Mouse (Mus musculus): ENCODE results near the gene St3gal5.

St3gal5 gene

DNA sequence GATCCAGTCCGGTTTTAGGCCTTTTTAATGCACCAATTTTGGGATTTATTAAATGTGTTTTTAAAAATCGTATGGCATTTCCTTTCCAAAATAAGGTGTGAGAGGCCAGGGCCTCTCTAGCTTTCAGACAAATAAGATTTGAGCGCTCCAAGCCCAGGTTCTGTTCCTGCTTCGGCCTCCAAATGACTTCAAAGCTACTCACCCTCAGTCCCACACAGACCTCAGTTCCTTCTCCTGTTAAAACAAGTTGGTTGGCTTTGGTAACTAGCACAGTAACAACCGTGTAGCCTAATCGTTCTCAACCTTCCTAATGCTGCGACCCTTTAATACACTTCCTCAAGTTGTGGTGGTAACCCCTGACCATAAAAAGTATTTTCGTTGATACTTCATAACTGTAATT lies 723 bp upstream of the St3gal5 start:
- no peak for DNase-seq (ENCODE audit: extremely low spot score, low read depth, low spot score)

DNA sequence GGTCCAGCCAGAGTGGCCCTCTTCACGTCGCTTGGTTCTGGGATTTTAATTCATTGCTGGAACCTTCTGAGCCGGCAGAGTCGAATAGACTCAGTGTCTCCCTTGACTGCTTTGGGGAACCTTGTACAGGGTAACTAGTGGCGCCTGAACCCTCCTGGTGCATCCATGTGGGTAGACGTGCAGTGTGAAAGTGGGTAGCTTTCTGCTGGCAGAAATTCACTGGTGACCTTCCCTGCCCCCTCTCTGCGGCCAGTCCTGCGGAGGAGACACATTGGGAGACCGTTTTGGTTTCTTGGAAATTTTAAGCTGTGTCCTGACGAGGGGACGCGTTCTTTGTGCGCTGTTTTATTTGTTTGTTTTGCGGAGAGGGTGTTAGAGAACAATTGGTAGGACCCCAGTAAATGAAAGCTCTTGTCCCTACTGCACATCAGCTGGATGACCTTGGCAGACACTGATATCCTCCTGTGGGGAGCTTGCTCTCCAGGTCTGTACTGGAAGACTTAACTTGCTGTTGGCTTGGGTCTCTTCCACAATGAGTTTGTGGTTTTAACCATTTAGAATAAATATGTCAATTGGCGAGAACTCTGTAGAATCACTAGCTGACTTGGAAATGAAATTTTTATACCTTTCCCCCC lies 746 bp downstream of the St3gal5 start:
- no peak for DNase-seq (ENCODE audit: extremely low spot score, low read depth, low spot score)

DNA sequence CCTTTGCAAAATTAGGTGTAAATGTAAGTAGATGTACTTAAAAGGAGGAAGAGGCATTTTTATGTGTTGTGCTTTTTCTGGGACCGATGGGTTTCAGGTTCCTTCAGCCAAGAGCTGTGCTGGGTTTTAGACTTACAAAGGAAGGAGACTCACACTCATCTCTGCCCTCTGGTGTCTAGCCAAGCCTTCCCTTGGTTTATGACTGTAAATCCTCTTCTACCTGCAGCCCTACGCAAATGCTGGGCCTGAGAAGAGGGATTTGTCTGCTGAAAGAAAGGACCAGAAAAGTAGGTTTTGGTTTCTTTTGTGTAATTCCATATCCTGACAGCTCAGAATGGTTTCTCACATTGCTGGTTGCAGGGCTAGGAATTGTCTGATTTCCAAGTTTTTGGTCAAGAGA lies 1.3 kb downstream of the St3gal5 start:
- no peak for DNase-seq (ENCODE audit: extremely low spot score, low read depth, low spot score)

DNA sequence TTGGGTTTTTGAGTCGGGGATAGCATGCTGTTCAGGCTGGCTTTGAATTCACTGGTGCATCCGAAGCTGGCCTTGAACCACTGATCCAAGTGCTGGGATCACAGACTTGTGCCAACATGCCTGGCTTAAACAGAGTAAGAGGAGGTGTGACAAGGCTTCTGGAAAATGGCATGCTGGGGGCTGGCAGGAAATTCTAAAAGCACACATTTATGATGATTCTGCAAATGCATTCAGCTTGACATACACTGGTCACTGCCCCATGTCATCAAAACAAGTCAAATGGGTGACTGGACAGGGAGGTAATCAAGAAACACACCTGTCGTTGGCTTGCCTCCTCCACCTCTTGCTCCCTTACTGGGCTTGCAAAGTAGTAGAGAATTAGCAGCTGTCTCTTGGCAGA lies 1.9 kb downstream of the St3gal5 start:
- DNase-seq (ENCODE audit: extremely low spot score, low read depth, low spot score), result no peak

DNA sequence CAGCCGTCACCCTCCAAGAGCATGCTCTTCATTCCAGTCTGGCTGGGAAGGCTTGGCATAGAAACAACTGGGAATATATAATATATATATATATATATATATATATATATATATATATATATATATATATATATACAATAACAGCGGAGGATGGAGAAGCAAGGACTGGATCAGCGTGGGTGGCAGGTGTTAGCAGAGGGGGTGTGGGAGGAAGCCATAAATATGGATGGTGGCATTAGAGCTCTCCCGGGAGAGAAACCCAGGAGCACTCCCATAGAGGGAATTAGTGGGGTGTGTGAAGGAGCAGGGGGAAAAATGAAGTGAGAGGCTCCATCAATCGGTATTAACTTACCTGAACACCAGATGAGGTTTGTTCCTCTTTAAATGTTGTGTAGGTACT lies 2.8 kb downstream of the St3gal5 start:
- no peak for DNase-seq (ENCODE audit: extremely low spot score, low read depth, low spot score)

DNA sequence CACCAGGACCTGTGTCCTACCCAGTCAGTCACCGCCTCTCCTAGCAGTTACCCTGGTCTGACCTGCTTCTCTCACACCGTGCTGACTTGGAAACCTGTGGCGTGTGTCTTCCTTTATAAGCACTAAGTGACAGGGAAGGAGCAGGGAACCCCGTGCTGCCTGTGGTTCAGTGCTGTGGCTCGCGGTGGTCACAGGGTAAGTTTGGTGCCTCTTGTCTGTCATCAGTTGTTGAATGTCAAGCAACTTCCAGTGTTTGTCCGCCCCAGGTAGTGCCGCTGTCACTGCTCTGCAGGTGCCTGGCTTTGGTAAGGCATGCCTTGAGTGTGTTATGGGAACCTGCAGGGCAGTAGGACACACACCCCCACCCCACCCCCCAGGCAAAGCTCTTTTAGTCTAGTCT lies 3.5 kb downstream of the St3gal5 start:
- DNase-seq (ENCODE audit: extremely low spot score, low read depth, low spot score), result no peak

DNA sequence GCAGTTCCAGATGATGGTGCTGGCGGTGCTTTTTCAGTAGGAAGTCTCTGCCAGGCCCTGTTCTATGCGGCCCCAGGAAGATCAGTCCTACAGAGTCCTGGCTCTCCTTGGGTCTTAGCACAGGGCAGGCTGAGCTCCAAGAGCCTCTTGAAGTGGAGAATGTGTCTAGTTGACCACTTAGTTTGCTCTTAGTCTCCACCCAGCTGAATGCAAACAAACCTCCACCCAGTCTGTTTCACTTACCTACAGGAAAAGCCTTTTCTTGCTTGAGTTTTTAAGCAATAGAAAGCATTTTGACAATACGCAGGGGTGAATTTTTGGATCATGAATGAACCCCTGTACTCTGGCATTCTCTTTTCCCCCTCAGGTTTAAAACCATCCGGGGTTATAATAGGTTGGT lies 4.0 kb downstream of the St3gal5 start:
- no peak for DNase-seq (ENCODE audit: extremely low spot score, low read depth, low spot score)

DNA sequence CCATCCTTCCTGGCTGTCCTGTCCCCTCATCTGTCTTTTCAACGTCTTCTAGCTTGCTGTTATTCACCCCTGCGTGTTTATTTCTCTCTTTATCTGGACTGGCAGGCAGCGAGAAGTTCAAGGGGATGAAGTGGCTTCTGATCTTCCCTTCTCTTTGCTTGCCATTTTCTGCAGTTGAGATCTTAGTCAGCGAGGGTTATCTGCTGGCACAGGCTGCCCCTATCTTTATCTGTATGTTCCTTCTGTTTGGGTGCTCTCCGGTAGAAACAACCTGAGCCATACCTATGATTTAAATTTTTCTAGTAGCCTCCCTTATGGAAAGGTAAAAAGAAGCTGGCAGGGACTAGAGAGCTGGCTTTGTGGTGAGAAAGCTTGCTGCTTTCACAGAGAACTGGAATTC lies 4.7 kb downstream of the St3gal5 start:
- no peak for DNase-seq (ENCODE audit: extremely low spot score, low read depth, low spot score)

DNA sequence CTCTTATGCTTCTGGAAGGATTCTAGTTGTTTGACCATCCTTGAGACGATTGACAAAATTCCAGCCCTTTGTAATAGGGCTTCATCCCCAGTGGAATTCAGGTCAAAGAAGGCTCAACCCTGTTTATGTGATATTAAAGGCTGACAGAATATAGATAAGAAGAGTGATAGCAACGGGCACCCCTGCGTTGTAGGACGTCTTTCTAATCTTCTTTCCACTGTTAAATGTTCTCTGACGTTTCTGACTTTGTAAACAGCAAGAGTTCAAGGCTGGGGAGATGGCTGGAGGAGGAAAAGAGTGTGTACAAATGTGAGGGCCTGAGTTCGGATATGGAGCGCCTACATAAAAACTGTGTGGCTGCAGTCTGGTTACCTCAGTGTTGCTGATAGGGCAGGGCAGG lies 7.1 kb downstream of the St3gal5 start:
- DNase-seq (ENCODE audit: extremely low spot score, low read depth, low spot score), result no peak

DNA sequence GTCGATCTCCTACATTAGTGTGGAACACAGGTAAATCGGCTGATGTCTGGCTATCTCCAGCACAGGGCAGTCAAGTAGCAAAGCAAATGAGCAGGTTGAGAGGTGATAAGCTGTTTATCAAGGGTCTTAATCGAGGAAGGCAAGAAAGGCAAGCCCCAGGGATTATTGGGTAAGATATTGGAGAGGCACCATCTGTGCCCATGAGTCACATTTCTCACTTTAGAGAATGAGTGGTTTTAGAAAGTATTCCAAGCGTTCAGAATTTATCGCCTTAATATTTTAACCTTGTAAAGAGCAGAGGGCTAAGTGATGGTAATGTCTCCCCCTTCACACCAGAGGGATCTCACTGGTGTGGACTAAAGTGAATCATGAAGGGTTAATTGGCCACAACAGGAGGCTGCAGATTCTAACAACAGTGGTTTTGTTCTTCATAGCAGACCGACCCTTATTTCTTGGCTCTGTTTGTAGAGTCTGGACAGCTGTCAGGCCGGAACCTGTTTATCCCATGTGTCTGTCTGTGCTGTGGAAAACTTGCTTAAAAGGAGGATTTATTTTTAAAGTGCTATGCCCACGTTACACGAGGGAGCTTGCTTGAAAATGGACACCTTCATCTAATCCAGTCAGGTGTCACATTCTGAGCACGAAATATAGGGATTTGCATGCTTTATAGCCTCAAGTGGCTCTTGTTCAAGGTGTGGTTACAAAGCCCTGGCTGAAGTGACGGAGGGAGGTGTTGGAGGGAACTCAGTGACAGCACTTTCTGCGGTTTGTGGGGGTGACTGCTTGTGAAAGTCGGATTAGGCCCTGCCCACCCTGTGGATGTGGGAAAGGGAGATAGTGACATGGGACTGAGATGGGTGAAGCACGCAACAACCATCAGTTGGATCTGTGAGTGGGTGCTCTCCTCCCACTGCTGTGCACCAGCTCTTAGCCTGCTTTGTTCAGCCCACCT lies 11.8 kb downstream of the St3gal5 start:
- DNase-seq (ENCODE audit: extremely low spot score, low read depth, low spot score), result no peak

DNA sequence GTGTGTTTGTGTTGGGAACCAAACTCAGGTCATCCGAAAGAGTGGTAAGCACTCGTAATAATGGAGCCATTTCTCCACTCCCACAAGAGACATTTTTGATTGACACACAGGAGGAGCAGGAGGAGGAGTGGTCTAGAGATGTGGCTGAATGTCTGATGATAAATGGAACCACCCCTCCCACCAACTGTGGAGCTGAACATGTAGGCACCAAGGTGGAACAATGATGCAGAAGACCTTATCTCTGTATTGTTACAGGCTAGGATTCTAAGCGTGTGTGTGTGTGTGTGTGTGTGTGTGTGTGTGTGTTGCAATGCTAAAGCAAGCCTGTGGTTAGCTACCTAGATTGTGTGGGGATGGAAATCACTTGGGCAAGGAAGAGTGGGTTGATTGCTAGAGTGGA lies 13.2 kb downstream of the St3gal5 start:
- DNase-seq (ENCODE audit: extremely low spot score, low read depth, low spot score), result no peak

DNA sequence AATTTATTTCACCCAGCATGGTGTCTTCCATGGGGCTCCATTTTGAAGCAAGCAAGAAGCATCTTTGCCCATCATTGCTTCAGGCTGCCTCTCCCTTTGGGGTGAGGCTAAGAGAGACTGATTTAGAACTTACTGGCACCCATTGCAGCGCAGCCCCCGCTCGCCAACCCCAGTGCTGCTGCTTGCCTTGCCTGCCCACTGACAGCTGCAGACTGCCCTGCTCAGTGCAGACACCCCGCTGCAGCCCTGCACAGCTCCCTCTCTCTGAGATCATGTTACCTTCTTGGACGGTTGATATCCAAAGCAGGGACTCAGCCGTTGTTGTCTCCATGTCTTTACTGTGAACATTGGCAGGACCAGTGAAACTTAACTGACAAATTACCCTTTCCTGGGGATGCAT lies 15.2 kb downstream of the St3gal5 start:
- DNase-seq (ENCODE audit: extremely low spot score, low read depth, low spot score), result no peak

DNA sequence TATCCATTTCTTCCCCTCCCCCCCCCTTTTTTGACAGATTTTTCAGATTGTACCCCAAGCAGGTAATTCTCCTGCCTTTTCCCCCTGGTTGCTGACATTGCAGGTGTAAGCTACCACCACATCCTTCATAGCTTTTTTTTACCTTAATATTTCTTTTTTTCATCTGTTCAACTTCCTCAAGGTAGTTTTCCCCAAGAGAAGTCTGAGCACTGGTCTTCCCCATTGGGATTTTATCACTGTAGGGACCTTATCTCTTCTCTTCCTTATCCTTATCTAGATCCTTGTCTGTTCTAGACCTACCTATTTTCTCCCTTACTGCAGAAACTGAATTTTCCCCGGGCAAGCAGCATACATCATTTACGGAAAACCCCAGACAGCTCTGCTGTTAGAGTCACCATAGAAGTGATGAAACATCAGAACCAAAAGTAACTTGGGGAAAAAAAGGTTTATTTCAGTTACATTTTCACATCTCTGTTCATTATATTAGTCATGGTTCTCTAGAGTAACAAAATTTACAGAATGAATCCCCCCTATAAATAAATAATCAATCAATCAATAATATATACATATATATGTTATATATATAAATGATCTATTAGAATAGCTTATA lies 15.8 kb downstream of the St3gal5 start:
- no peak for DNase-seq (ENCODE audit: extremely low spot score, low read depth, low spot score)

DNA sequence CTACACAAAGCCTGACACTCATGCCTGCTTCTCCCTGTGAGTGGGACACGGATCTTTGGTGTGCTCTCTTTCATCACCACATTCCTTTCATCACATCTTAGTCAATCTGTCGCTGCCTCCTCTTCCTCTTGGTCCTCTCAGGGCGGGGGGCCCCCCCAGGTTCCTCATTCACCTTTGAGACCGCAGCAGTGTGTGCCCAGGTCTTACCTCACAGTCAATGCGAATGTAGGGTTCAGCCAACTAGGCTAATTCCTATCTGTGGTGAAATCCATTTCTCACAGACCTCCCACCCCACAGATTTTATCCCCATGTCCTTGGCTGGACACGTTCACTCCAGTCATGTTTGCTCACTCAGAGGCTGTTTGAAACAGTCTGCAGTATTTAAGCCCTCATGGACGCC lies 17.5 kb downstream of the St3gal5 start:
- no peak for DNase-seq (ENCODE audit: extremely low spot score, low read depth, low spot score)

DNA sequence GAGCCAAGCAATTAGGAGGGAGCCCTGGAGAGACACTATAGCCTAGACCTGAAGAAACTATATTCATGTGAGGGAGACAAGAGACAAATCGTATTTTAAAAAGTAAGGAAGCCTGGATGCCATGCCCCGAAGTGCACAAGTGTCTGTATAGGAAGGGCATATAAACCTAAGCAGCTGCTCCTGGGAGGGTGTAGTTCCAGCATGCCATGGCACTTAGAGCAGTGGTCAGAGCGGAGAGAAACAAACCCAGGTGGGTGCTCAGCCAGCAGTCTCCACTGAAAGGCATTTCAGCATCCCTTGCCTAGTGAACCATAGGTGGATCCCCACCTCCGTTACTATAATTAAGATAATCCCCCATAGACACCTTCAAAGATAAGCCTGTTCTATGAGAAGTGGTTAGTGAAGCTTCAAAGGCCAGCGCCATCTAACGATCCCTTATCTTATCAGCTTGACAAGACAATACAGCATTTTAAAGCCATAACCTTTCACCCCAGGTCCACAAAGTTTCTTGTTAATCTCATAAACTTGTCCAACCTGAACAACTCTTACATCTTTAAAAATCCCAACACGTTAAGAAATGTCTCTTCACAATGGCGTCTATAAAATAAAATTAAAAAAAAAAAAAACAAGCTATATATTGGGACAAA lies 20.1 kb downstream of the St3gal5 start:
- no peak for DNase-seq (ENCODE audit: extremely low spot score, low read depth, low spot score)

DNA sequence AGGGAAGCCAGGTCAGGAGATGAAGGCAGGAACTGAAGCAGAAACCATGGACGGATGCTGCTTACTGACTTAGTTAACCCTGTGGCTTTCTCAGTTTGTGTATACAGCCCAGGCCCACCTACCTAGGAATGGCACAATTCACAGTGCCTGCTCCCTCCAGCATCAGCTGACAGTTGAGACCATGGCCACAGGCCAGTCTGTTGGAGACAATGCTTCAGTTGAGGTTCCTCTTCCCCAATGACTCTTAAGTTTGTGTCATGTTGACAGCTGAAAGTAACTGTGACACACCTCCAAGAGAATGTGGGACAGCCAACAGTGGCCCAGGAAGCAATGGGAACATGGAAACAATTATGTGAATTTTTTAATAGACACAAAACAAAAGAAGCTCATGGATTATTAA lies 22.5 kb downstream of the St3gal5 start:
- no peak for DNase-seq (ENCODE audit: extremely low spot score, low read depth, low spot score)

DNA sequence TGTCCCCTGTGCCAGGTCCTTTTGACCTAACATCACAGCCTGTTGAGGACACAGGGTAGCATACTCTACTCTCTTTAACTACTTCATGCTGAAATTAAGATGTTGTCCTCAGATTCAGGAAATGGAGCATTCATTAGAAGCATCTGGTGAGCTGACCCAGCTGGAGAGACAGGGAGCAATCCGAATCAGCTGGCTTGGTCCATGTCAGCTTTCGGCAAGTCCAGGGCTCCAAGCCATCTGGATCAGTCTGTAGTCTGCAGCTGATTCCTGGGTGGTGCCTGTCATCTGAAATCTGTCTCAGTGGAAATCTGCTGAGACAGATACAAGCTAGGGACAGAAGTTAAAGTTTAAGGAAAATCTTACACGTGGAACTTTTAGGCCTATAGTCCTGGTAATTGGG lies 23.9 kb downstream of the St3gal5 start:
- no peak for DNase-seq (ENCODE audit: extremely low spot score, low read depth, low spot score)

DNA sequence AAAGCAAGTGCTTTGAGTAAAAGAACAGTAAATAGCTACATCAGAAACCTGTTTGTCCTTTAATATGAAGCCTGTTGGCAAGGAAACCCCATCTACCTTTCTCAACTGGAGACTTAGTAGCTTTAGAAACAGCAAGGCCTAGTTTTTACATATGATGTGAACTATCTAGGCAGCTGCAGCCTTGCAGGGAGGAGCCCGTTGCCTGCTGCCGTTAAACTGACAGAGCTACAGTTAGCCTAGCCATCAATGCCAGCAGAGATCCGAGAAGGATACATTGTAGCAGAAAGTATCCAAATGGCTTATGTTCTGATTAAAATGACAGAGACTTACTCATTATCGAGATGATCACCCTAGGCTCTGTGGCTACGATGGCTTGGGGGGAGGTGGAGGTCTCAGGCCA lies 25.1 kb downstream of the St3gal5 start:
- DNase-seq (ENCODE audit: extremely low spot score, low read depth, low spot score), result no peak

DNA sequence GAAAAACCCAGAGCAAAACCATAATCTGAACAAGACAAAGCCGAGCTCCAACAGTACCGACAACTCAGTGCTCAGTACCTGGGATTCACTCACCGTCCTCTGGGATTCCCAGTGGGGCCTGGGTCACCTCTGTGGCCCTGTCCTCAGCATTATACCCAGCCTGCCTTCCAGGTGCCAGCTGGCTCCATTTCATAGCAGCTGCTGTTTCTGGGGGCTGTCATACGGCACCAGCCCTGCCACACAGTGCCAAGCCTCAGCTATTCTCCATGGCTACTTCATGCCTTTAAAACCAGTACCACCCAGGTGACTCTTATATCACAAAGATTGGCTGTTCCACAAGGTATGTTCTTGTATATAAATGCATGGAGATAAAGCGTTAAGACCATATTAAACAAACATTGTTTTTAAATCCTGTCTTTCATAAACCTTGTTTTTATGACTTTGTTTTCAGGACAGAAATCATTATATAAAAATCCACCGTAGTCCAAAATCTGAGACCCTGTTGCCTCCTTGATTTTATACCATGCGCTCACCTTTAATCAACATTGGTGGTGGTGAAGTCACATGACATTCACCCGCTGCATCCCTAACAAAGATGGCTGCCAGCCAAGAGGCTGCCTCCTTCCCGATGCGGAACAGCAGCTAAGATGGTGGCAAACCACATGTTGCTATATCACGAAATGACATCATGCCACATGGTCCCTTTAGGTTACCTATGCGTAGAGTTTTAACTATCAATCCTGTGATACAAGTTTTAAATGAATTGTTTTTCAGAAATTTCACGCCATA lies 27.1 kb downstream of the St3gal5 start:
- DNase-seq (ENCODE audit: extremely low spot score, low read depth, low spot score), result no peak

DNA sequence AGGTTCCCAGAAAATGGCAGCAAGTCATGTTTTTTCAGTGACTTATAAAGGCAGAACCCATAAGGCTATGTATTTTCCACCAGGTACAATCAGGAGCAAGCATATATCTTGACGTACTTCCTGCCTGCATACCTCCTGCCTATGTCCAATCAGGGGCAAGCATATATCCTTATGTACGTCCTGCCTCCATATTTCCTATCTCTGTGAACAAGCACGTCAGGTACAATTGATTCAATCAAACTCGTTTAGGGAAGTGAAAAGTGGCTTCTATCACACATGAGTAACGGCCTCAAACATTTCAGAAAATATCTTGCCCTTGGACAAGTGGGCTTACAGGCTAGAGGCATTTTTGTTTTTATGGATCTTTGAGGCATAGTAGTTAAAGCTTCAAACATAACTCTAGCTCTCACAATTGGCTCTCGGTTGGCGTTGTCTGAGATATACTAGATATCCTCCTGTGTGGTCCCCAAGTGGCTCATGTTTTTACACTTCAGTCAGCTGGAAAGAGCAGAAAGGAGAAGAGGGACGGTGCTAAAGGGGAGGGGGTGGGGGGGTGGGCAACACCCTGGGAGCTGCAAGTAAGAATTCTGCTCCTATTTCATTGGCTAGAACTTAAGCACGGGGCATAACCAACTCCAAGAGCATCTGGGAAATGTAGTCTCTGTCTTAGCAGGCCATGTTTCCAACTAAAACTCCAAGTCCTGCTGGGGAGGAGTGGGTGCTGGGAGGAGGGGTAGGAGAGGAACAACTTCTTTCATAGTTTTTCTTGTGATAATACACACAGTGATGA lies 28.9 kb downstream of the St3gal5 start:
- DNase-seq (ENCODE audit: extremely low spot score, low read depth, low spot score), result no peak

Data from hindlimb bud, embryonic 11.5 days (tissue).